Mouse (Mus musculus) CH12.LX (cell line): ENCODE results near the gene Paxbp1.

Experiments
- CTCF ChIP-seq, 2 experiments: IDR thresholded peaks in 1 of 2; conservative IDR thresholded peaks in 1 of 2; 2 replicates each; pipeline ENCODE4 v1.5.1; 2011 to 2012; ENCODE audit warnings: low read depth in 2 of 2, low read length in 2 of 2, improper control_type of control experiment in 1 of 2, inconsistent platforms in 1 of 2, mild to moderate bottlenecking in 1 of 2, moderate library complexity in 1 of 2
- EP300 ChIP-seq: IDR thresholded peaks from 2 replicates; pipeline ENCODE4 v1.6.1; 2011; ENCODE audit warnings: low read length, improper control_type of control experiment
- ETS1 ChIP-seq: conservative IDR thresholded peaks from 2 replicates; pipeline ENCODE4 v1.6.1; 2012; ENCODE audit warnings: low read depth, mild to moderate bottlenecking, inconsistent platforms, low read length, improper control_type of control experiment, moderate library complexity
- IRF4 ChIP-seq: IDR thresholded peaks from 2 replicates; pipeline ENCODE4 v1.6.1; 2014; ENCODE audit warnings: low read depth, mild to moderate bottlenecking, inconsistent platforms, low read length, improper control_type of control experiment
- POLR2A ChIP-seq: IDR thresholded peaks from 2 replicates; pipeline ENCODE4 v1.6.1; 2011; ENCODE audit warnings: low read depth, mild to moderate bottlenecking, improper control_type of control experiment, low read length

- TF ChIP-seq POLR2A (no peak), CTCF (conservative IDR thresholded peaks at IDR 0.05 in 1 of 2, IDR thresholded peaks at IDR 0.05 in 1 of 2; ENCODE audit: low read depth in 2 of 2, low read length in 2 of 2) (no peak), IRF4 (no peak), EP300 (no peak), ETS1 (no peak)
These were observed 48.8 kb downstream of the Paxbp1 start for GRCm38 (mm10) chr16:90995498-90995897.
